Mouse (Mus musculus): ENCODE measurements at regions not wholly inside any gene's neighbourhood (a gene's known extent, or its start where the extent isn't known, plus 50 kb on each side); places are given as distances from the start of the nearest gene placed in this dataset.

DNA sequence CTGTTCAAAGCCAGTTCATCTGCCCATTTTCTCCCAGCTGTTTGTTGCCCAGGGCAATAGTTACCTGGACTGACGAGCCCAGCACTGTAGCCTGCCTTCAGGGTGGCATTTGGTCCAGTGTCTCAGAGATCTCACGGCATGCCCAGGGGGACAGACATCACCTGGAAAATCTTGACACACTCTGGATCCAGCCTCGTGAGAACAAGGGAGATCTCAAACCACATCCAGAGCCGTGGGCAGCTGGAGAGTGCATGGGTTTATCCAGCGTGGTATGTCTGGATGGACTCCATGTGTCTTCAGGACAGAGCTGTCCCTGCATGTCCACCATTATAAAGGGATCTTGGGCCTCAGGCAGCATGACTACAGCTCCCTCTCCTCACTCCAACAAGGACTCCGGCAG lies 116.6 kb upstream of the Zdhhc25 start:
- TF ChIP-seq EP300 (IDR thresholded peaks at IDR 0.05) (no peak), CTCF (IDR thresholded peaks at IDR 0.05) (no peak)

Measured in lung, postnatal 0 days (tissue).